Mouse (Mus musculus): ENCODE results near the gene Iqgap2. TPM values are rescaled to one million over a fixed set of nuclear protein-coding genes. Genes with fewer than 3 reads are reported as not detected.

Iqgap2 gene
- total and polyA plus RNA-seq, 2 experiments from 2014 or later: 2.1 to 6.0 TPM

DNA sequence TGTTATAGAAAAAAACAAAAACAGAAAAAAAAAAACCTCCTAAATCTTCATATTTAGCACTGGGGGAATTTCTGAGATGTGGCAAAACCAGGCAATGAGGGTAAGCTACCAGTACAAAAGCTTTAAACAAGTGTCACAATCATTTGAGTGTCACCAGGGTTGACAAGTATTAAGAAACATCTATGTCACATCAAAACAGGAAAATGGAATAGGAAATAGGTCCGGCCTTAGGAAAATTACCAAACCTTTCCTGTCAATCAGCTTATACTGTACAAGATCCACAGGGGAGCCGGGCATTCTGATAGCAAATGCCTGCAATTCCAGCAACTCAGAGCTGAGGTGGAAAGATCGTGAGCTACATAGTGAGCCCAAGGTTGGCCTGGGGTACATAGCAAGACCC lies 46.8 kb downstream of the Iqgap2 start:
- Histone ChIP-seq H3K9me3 (ENCODE audit: low read length) (no peaks in the 10 kb centered on the region), H3K4me1 (ENCODE audit: insufficient read depth) (peaks cover 2% of the 10 kb centered on the region), H3K9ac (no peak overlapping the region), H3K27me3 (ENCODE audit: insufficient read depth, low read length) (no peaks in the 10 kb centered on the region), H3K4me2 (ENCODE audit: low read depth) (no peak overlapping the region), H3K27ac (ENCODE audit: low read depth, low read length) (no peak overlapping the region), H3K36me3 (ENCODE audit: insufficient read depth) (no peaks in the 10 kb centered on the region), H3K4me3 (ENCODE audit: low read depth, low read length) (no peak overlapping the region)
- TF ChIP-seq CTCF (IDR thresholded peaks at IDR 0.05; ENCODE audit: low read depth): no peak
- no peak for ATAC-seq
- WGBS: 85% methylated on average over 3 of the region's 3 CpGs
- DNase-seq: no peak

DNA sequence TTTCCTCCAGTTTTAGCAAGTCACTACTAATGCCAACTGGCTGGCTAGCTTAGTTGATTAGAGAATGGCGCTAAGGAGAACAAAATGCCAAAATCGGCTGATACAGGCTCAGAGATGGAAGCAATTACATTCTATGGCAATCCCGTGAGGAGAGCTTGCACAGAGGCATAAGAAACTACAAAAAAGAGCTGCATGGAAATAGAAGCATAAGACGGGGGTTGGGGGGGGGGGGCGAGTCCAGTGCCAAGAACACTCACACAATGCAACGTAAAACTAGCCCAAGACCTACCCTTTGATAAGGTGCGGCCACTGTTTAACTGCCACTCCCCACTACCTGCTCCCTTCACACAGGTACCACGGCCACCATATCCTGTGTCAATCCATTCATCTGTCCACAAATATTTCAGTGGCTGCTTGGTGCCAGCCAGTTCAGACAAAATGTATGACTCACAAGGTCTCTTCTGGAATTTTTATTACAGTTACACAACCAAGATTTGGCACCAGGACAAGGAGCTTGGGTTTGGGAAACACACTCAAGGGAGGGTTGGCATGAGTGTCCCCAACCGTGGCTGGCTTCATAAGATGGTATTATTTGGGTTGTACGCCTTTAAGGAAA lies 48.2 kb downstream of the Iqgap2 start:
- Histone ChIP-seq H3K9ac (no peak overlapping the region), H3K27ac (ENCODE audit: low read depth, low read length) (no peak overlapping the region), H3K27me3 (ENCODE audit: insufficient read depth, low read length) (no peaks in the 10 kb centered on the region), H3K9me3 (ENCODE audit: low read length) (no peaks in the 10 kb centered on the region), H3K4me3 (ENCODE audit: low read depth, low read length) (no peak overlapping the region), H3K4me1 (ENCODE audit: insufficient read depth) (no peaks in the 10 kb centered on the region), H3K4me2 (ENCODE audit: low read depth) (no peak overlapping the region), H3K36me3 (ENCODE audit: insufficient read depth) (no peaks in the 10 kb centered on the region)
- DNase-seq (no peak), ATAC-seq (no peak)
- WGBS: 75% methylated on average over 10 of the region's 10 CpGs
- TF ChIP-seq CTCF (IDR thresholded peaks at IDR 0.05; ENCODE audit: low read depth): no peak

- WGBS: 93% methylated on average over 7 of the region's 7 CpGs
- no peak overlapping the region for H3K9ac ChIP-seq
- H3K36me3 ChIP-seq (ENCODE audit: insufficient read depth): no peaks in the 10 kb centered on the region
- no peak overlapping the region for H3K4me3 ChIP-seq (ENCODE audit: low read depth, low read length)
- H3K4me2 ChIP-seq (ENCODE audit: low read depth): no peak overlapping the region
- no peaks in the 10 kb centered on the region for H3K27me3 ChIP-seq (ENCODE audit: insufficient read depth, low read length)
- H3K4me1 ChIP-seq (ENCODE audit: insufficient read depth): no peaks in the 10 kb centered on the region
- no peak for TF ChIP-seq CTCF (IDR thresholded peaks at IDR 0.05; ENCODE audit: low read depth)
- DNase-seq (no peak), ATAC-seq (no peak)
- H3K9me3 ChIP-seq (ENCODE audit: low read length): no peaks in the 10 kb centered on the region
- H3K27ac ChIP-seq (ENCODE audit: low read depth, low read length): no peak overlapping the region
Observed at GRCm38 (mm10) chr13:95842803-95843202, 48.9 kb downstream of the Iqgap2 start.

DNA sequence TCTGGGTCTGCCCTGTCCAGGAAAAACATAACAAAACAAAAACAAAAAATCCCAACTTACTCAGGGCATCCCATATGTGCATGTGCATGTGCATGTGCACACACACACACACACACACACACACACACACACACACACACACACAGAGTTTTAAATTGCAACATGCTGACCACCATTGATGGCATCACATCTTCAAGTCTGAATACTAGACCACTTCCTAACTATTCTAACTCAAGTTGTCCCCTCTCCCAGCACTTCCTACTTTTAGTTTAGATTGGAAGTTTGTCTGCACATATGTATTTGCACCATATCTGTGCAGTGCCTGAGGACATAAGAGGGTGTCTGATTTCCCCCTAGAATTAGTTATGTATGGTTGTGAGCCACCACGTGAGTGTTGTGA lies 49.8 kb downstream of the Iqgap2 start:
- no peaks in the 10 kb centered on the region for H3K27me3 ChIP-seq (ENCODE audit: insufficient read depth, low read length)
- H3K27ac ChIP-seq (ENCODE audit: low read depth, low read length): no peak overlapping the region
- no peak overlapping the region for H3K4me2 ChIP-seq (ENCODE audit: low read depth)
- DNase-seq (no peak), ATAC-seq (no peak)
- H3K36me3 ChIP-seq (ENCODE audit: insufficient read depth): no peaks in the 10 kb centered on the region
- no peak overlapping the region for H3K4me3 ChIP-seq (ENCODE audit: low read depth, low read length)
- no peak for TF ChIP-seq CTCF (IDR thresholded peaks at IDR 0.05; ENCODE audit: low read depth)
- no peaks in the 10 kb centered on the region for H3K4me1 ChIP-seq (ENCODE audit: insufficient read depth)
- no peaks in the 10 kb centered on the region for H3K9me3 ChIP-seq (ENCODE audit: low read length)
- WGBS: 97% methylated on average over 1 of the region's 1 CpGs
- H3K9ac ChIP-seq: no peak overlapping the region

DNA sequence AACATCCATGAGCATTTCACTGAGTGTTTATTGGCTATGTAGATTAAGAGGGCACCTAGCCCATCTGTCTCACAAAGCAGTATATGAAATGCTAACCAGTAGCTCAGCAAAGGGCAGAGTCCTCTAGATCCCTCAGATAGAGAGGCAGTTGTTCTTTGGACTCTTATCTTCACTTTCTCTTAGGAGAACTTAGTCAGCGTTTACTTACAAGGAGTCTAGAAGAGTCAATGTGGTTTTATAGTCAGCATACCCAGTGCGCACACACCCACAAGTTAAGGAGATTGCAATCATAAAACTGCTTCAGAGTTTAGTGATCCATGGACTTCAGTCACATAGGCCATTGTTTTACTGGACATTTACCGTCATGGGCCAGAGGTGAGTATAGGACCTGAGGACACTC lies 54.8 kb downstream of the Iqgap2 start:
- no peak for TF ChIP-seq CTCF (IDR thresholded peaks at IDR 0.05; ENCODE audit: low read depth)
- Histone ChIP-seq H3K9me3 (ENCODE audit: low read length) (no peaks in the 10 kb centered on the region), H3K4me1 (ENCODE audit: insufficient read depth) (no peaks in the 10 kb centered on the region), H3K27me3 (ENCODE audit: insufficient read depth, low read length) (no peaks in the 10 kb centered on the region), H3K27ac (ENCODE audit: low read depth, low read length) (no peak overlapping the region), H3K36me3 (ENCODE audit: insufficient read depth) (no peaks in the 10 kb centered on the region), H3K4me3 (ENCODE audit: low read depth, low read length) (no peak overlapping the region), H3K9ac (no peak overlapping the region), H3K4me2 (ENCODE audit: low read depth) (no peak overlapping the region)
- ATAC-seq (no peak), DNase-seq (no peak)
- WGBS: over 99% methylated on average over 3 of the region's 3 CpGs

- 81% methylated on average over 6 of the region's 6 CpGs for WGBS
- no peak overlapping the region for H3K27ac ChIP-seq (ENCODE audit: low read depth, low read length)
- no peak for TF ChIP-seq CTCF (IDR thresholded peaks at IDR 0.05; ENCODE audit: low read depth)
Observed at GRCm38 (mm10) chr13:95833473-95833872, 58.2 kb downstream of the Iqgap2 start.

DNA sequence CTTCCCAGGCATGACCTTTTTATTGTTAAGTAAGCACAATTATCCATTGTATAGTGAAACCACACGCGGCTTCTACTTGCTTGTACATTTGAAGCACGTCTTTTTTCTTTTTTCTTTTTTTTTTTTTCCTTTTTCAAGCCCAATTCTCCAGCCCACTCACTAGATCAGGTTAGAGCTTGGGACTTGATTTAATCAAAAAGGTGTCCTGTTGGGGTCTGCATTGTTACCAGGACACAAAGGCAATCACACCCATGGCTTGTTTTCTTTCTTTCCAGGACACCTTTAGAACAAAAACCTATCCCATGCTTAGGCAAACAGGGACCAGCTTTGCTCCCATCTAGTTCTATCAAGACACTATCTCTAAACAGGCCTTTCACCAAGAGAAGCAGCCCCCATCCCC lies 59.0 kb downstream of the Iqgap2 start:
- H3K4me3 ChIP-seq (ENCODE audit: low read depth, low read length): no peak overlapping the region
- TF ChIP-seq CTCF (IDR thresholded peaks at IDR 0.05; ENCODE audit: low read depth): no peak
- no peak overlapping the region for H3K4me2 ChIP-seq (ENCODE audit: low read depth)
- no peaks in the 10 kb centered on the region for H3K36me3 ChIP-seq (ENCODE audit: insufficient read depth)
- 12% methylated on average over 3 of the region's 3 CpGs for WGBS
- H3K27ac ChIP-seq (ENCODE audit: low read depth, low read length): no peak overlapping the region
- no peaks in the 10 kb centered on the region for H3K27me3 ChIP-seq (ENCODE audit: insufficient read depth, low read length)
- H3K9ac ChIP-seq: no peak overlapping the region
- no peaks in the 10 kb centered on the region for H3K4me1 ChIP-seq (ENCODE audit: insufficient read depth)
- ATAC-seq (no peak), DNase-seq (no peak)
- H3K9me3 ChIP-seq (ENCODE audit: low read length): no peaks in the 10 kb centered on the region

More at GRCm38 (mm10) chr13:95833473-95833872, 58.2 kb downstream of the Iqgap2 start:
- Histone ChIP-seq H3K4me3 (ENCODE audit: low read depth, low read length) (no peak overlapping the region), H3K9me3 (ENCODE audit: low read length) (no peaks in the 10 kb centered on the region), H3K4me1 (ENCODE audit: insufficient read depth) (no peaks in the 10 kb centered on the region), H3K4me2 (ENCODE audit: low read depth) (no peak overlapping the region), H3K36me3 (ENCODE audit: insufficient read depth) (no peaks in the 10 kb centered on the region), H3K27me3 (ENCODE audit: insufficient read depth, low read length) (no peaks in the 10 kb centered on the region), H3K9ac (no peak overlapping the region)
- no peak for ATAC-seq
- no peak for DNase-seq

All from forebrain, postnatal 0 days (tissue).